Mouse (Mus musculus) stomach, postnatal 0 days (tissue): ENCODE data around the gene Tab1. TPM values are rescaled to one million over a fixed set of nuclear protein-coding genes. Genes with fewer than 3 reads are reported as not detected.
"Not testable (repeated sequence)": the region's sequence is repeated elsewhere in the genome, so short reads cannot be mapped to it uniquely, and the experiment has no call there.

ENCODE experiments used
- ATAC-seq: fragments of 200-750 bp; cut with Nextera tagmentation; 2 replicates; pipeline ENCODE4 v1.8.0; 2017; ENCODE audit not compliant: low FRiP score, low TSS enrichment
- DNase-seq: peaks from one replicate; pipeline ENCODE4 v3.0.0-alpha.2; 2016; ENCODE audit warnings: low spot score
- H3K27ac ChIP-seq: fragments of 300-500 bp; sonication (generic); replicated peaks from 2 replicates; pipeline ENCODE4 v1.5.1; 2014; ENCODE audit warnings: mild to moderate bottlenecking, control low read depth
- H3K27me3 ChIP-seq: fragments of 300-500 bp; sonication (generic); 2 replicates; pipeline ENCODE4 v1.6.1; 2014; ENCODE audit warnings: low read length; ENCODE audit not compliant: control insufficient read depth, insufficient read depth
- H3K36me3 ChIP-seq: fragments of 300-500 bp; sonication (generic); 2 replicates; pipeline ENCODE4 v1.6.1; 2014; ENCODE audit warnings: low read length, mixed read lengths; ENCODE audit not compliant: control insufficient read depth, insufficient read depth
- H3K4me1 ChIP-seq: fragments of 300-500 bp; sonication (generic); replicated peaks from 2 replicates; pipeline ENCODE4 v1.6.1; 2014; ENCODE audit warnings: antibody characterized with exemption; ENCODE audit not compliant: control insufficient read depth, insufficient read depth
- H3K4me2 ChIP-seq: fragments of 300-500 bp; sonication (generic); replicated peaks from 2 replicates; pipeline ENCODE4 v1.6.1; 2014; ENCODE audit warnings: low read depth, mild to moderate bottlenecking, control low read depth, moderate library complexity
- H3K4me3 ChIP-seq: fragments of 300-500 bp; sonication (generic); 2 replicates; pipeline ENCODE4 v1.5.1; 2014; ENCODE audit warnings: low read depth, low read length, control low read depth
- H3K9ac ChIP-seq: fragments of 300-500 bp; sonication (generic); 2 replicates; pipeline ENCODE4 v1.6.1; 2014; ENCODE audit warnings: mild to moderate bottlenecking, low read length, control low read depth, mixed read lengths
- H3K9me3 ChIP-seq: fragments of 300-500 bp; sonication (generic); 2 replicates; pipeline ENCODE4 v1.6.1; 2016; ENCODE audit warnings: low read length; ENCODE audit not compliant: control insufficient read depth
- CTCF ChIP-seq: IDR thresholded peaks from 2 replicates; pipeline ENCODE4 v1.5.1; 2016; ENCODE audit warnings: antibody characterized with exemption, low read depth, mild to moderate bottlenecking, moderate library complexity
- EP300 ChIP-seq: optimal IDR thresholded peaks from 2 replicates; pipeline ENCODE3; 2016; ENCODE audit warnings: antibody characterized with exemption
- WGBS: fragments of 180-500 bp; shearing (Covaris S2); extraction: QIAGEN DNeasy Blood & Tissue Kit; methylation state at CpG from one replicate; pipeline ENCODE4 v1.1.7; 2014; 5-methylcytosine and 5-hydroxymethylcytosine counted together
- polyA plus RNA-seq: library from polyadenylated mRNA; unstranded; fragments of >200 nt; fragmentation: Nextera tagmentation; extraction: Ambion mirVana; gene quantifications from 2 replicates; pipeline ENCODE4 v1.2.1, GENCODE M21; 2015

Gene Tab1
- polyA plus RNA-seq, 1 experiment from 2014 or later: 16.3 TPM

GRCm38 (mm10) chr15:80119076-80119475, 13.9 kb upstream of the Tab1 start:
- H3K27me3 ChIP-seq: no peaks in the 10 kb centered on the region
- TF ChIP-seq CTCF: no peak
- no peak for TF ChIP-seq EP300
- H3K9ac ChIP-seq: no peak overlapping the region
- no peak overlapping the region for H3K27ac ChIP-seq
- no peaks in the 10 kb centered on the region for H3K36me3 ChIP-seq
- no peak for DNase-seq
- H3K4me3 ChIP-seq: no peak overlapping the region
- ATAC-seq: no peak
- no peak overlapping the region for H3K4me2 ChIP-seq
- H3K4me1 ChIP-seq: no peaks in the 10 kb centered on the region
- WGBS: 90% methylated on average over 6 of the region's 6 CpGs
- no peaks in the 10 kb centered on the region for H3K9me3 ChIP-seq

- TF ChIP-seq CTCF (no peak), EP300 (no peak)
- H3K9me3 ChIP-seq: no peaks in the 10 kb centered on the region
- ATAC-seq (no peak), DNase-seq (no peak)
- no peak overlapping the region for H3K4me2 ChIP-seq
- 90% methylated on average over 9 of the region's 9 CpGs for WGBS
- H3K36me3 ChIP-seq: no peaks in the 10 kb centered on the region
- H3K4me3 ChIP-seq: no peak overlapping the region
- no peaks in the 10 kb centered on the region for H3K4me1 ChIP-seq
- H3K27me3 ChIP-seq: no peaks in the 10 kb centered on the region
- H3K9ac ChIP-seq: no peak overlapping the region
- H3K27ac ChIP-seq: no peak overlapping the region
Observed at GRCm38 (mm10) chr15:80121721-80122325, 11.1 kb upstream of the Tab1 start.

DNA sequence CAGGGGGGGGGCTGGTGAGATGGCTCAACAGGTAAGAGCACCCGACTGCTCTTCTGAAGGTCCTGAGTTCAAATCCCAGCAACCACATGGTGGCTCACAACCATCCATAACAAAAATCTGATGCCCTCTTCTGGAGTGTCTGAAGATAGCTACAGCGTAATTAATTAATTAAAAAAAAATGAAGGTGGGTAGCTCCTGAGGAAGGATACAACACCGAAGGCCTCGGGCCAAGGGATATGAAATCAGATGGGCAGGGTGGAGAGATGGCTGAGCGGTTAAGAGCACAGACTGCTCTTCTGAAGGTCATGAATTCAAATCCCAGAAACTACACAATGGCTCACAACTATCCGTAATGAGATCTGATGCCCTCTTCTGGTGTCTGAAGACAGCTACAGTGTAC, 10.5 kb upstream of the Tab1 start:
- not testable (repeated sequence) for H3K36me3 ChIP-seq, DNase-seq, H3K9ac ChIP-seq, H3K4me2 ChIP-seq, H3K4me1 ChIP-seq, ATAC-seq, H3K27ac ChIP-seq, H3K27me3 ChIP-seq, H3K4me3 ChIP-seq, H3K9me3 ChIP-seq
- WGBS: 94% methylated on average over 6 of the region's 6 CpGs

GRCm38 (mm10) chr15:80124651-80125050, 8.3 kb upstream of the Tab1 start:
- H3K9ac ChIP-seq: no peak overlapping the region
- H3K4me1 ChIP-seq: no peaks in the 10 kb centered on the region
- DNase-seq: no peak
- H3K36me3 ChIP-seq: no peaks in the 10 kb centered on the region
- no peak overlapping the region for H3K4me2 ChIP-seq
- WGBS: 72% methylated on average over 4 of the region's 4 CpGs
- no peaks in the 10 kb centered on the region for H3K9me3 ChIP-seq
- H3K27me3 ChIP-seq: no peaks in the 10 kb centered on the region
- H3K4me3 ChIP-seq: no peak overlapping the region
- TF ChIP-seq EP300 (no peak), CTCF (no peak)
- no peak overlapping the region for H3K27ac ChIP-seq
- ATAC-seq: no peak

GRCm38 (mm10) chr15:80127191-80127590, 5.7 kb upstream of the Tab1 start:
- H3K36me3 ChIP-seq: no peaks in the 10 kb centered on the region
- H3K27ac ChIP-seq: no peak overlapping the region
- TF ChIP-seq EP300: no peak
- TF ChIP-seq CTCF: peak; percentile 57
- WGBS: 52% methylated on average over 1 of the region's 1 CpGs
- no peak for ATAC-seq
- no peaks in the 10 kb centered on the region for H3K9me3 ChIP-seq
- no peak overlapping the region for H3K4me2 ChIP-seq
- no peaks in the 10 kb centered on the region for H3K4me1 ChIP-seq
- no peak for DNase-seq
- H3K27me3 ChIP-seq: no peaks in the 10 kb centered on the region
- no peak overlapping the region for H3K9ac ChIP-seq
- H3K4me3 ChIP-seq: no peak overlapping the region

DNA sequence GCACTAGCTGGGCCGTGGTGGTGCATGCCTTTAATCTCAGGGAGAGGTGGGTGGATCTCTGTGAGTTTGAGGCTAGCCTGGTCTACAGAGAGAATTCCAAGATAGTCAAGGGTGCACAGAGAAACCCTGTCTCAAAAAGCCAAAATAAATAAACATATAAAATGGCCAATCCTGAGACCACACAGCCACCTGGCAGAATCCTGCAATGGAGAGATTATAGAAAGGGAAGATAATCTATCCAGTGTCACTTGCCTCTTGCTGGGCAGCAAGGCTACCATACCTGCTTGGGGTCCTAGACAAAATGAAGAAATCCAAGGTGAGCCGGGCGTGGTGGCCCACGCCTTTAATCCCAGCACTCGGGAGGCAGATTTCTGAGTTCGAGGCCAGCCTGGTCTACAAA, 2.9 kb upstream of the Tab1 start:
- TF ChIP-seq CTCF: no peak
- no peak for TF ChIP-seq EP300
- H3K4me3 ChIP-seq: no peak overlapping the region
- ATAC-seq: no peak
- H3K27ac ChIP-seq: no peak overlapping the region
- H3K4me1 ChIP-seq: 0 out of 2 replicates have a peak, but pooled peaks cover 4% of the 10 kb centered on the region
- H3K4me2 ChIP-seq: no peak overlapping the region
- H3K27me3 ChIP-seq: no peaks in the 10 kb centered on the region
- no peak for DNase-seq
- H3K9ac ChIP-seq: no peak overlapping the region
- H3K36me3 ChIP-seq: no peaks in the 10 kb centered on the region
- 87% methylated on average over 6 of the region's 6 CpGs for WGBS
- no peaks in the 10 kb centered on the region for H3K9me3 ChIP-seq
